Mouse (Mus musculus) liver, embryonic 14.5 days (tissue): ENCODE results near the gene Dus1l.

Source experiments
- CTCF ChIP-seq: IDR thresholded peaks from 2 replicates; pipeline ENCODE4 v1.5.1; 2016; ENCODE audit warnings: antibody characterized with exemption, low read depth, control low read depth
- EP300 ChIP-seq: IDR thresholded peaks from 2 replicates; pipeline ENCODE4 v1.6.1; 2016; ENCODE audit warnings: antibody characterized with exemption, low read depth

DNA sequence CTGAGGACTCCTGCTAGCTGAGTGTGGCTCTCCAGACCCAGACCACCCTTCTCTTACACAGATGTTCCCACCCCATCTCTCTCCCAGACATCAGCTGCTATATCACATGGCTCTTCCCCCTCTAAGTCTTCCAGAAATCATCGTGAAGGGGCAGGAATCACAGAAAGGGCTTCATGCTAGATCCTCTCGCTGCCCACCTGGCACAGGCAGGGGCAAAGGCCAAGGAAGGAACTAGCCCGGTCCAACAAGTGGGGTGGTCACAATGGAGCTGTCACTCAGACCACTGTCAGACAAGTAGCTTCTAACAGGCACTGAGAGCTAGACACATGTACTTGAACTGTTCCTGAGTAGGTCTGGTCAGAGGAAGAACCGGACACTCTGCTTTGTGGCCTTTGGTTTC, 32.2 kb upstream of the Dus1l start:
- no peak for TF ChIP-seq CTCF
- no peak for TF ChIP-seq EP300
